Mouse (Mus musculus) intestine, embryonic 14.5 days (tissue): ENCODE measurements around the gene B2m. TPM values are rescaled to one million over a fixed set of nuclear protein-coding genes. Genes with fewer than 3 reads are reported as not detected.

Source experiments
- ATAC-seq: fragments of 200-750 bp; cut with Nextera tagmentation; replicated peaks from 2 replicates; pipeline ENCODE4 v1.8.0; 2017; ENCODE audit warnings: low read depth, moderate number of reproducible peaks, moderate TSS enrichment, moderate library complexity; ENCODE audit not compliant: low FRiP score, low TSS enrichment
- DNase-seq: peaks from one replicate; pipeline ENCODE4 v3.0.0-alpha.2; 2018; ENCODE audit warnings: low spot score
- H3K27ac ChIP-seq: fragments of 300-500 bp; sonication (generic); 2 replicates; pipeline ENCODE4 v1.5.1; 2014; ENCODE audit warnings: low read depth, mild to moderate bottlenecking, control low read depth
- H3K27me3 ChIP-seq: fragments of 300-500 bp; sonication (generic); replicated peaks from 2 replicates; pipeline ENCODE4 v1.6.1; 2014; ENCODE audit warnings: low read length, control low read depth; ENCODE audit not compliant: control insufficient read depth, insufficient read depth
- H3K36me3 ChIP-seq: fragments of 300-500 bp; sonication (generic); 2 replicates; pipeline ENCODE4 v1.6.1; 2014; ENCODE audit warnings: low read length, control low read depth; ENCODE audit not compliant: control insufficient read depth, insufficient read depth
- H3K4me1 ChIP-seq: fragments of 300-500 bp; sonication (generic); replicated peaks from 2 replicates; pipeline ENCODE4 v1.6.1; 2014; ENCODE audit warnings: low read length, control low read depth, mixed read lengths; ENCODE audit not compliant: control insufficient read depth, insufficient read depth
- H3K4me2 ChIP-seq: fragments of 300-500 bp; sonication (generic); 2 replicates; pipeline ENCODE4 v1.6.1; 2014; ENCODE audit warnings: low read length
- H3K4me3 ChIP-seq: fragments of 300-500 bp; sonication (generic); 2 replicates; pipeline ENCODE4 v1.5.1; 2014; ENCODE audit warnings: low read depth, low read length, control low read depth, mixed read lengths
- H3K9ac ChIP-seq: fragments of 300-500 bp; sonication (generic); 2 replicates; pipeline ENCODE4 v1.6.1; 2014; ENCODE audit warnings: mild to moderate bottlenecking, low read length
- H3K9me3 ChIP-seq: fragments of 300-500 bp; sonication (generic); 2 replicates; pipeline ENCODE4 v1.6.1; 2016; ENCODE audit warnings: low read length, control low read depth; ENCODE audit not compliant: control insufficient read depth
- WGBS: fragments of 180-500 bp; shearing (Covaris S2); extraction: QIAGEN DNeasy Blood & Tissue Kit; methylation state at CpG from one replicate; pipeline ENCODE4 v1.1.7; 2014; 5-methylcytosine and 5-hydroxymethylcytosine counted together
- polyA plus RNA-seq: library from polyadenylated mRNA; unstranded; fragments of >200 nt; fragmentation: Nextera tagmentation; extraction: Ambion mirVana; gene quantifications from 2 replicates; pipeline ENCODE4 v1.2.1, GENCODE M21; 2014

Gene B2m
- polyA plus RNA-seq, 1 experiment from 2014 or later: 332 TPM

DNA sequence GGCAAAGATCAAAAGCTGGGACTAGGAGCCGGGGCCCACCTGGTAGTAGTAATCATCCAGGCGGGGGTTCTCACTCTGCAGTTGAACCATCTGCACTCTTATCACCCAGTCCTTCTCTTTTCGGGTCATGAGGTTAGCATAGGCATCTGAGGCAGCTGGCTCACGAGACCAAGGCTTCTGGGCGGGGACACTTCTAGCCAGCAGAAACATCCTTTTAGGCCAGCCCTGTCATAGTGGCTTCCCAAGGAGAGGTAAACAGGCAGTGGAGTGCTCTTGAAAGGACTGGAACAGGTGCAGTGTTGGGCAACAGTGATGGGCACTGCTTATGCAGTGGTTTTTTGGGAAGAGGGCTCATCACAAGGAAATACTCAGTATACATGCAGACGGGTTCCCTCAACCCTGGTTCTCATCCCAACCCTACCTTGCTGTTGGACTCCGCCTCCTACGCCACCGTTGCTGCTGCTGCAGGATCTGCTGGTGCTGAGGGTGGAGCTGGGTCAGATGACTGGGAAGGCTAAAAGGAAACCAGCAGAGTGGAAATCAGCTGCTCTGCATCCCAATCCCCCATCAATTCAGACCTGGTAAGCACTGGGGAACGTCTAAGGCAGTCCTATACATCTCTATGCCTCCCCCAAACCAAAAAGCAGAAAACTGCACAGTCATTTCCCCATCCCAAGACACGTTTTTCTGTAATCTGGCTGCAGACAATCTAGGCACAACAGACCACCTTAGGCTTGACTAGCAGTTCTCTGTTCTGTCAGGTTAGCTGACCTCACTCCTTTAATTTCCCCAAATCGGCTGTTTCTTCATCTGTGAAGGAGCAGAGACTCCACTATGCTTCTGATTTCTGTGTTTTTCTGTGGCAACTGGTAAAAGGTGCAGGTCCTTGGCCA, 21.6 kb upstream of the B2m start:
- 49% methylated on average over 12 of the region's 12 CpGs for WGBS
- no peak overlapping the region for H3K9ac ChIP-seq
- ATAC-seq (no peak), DNase-seq (no peak)
- no peaks in the 10 kb centered on the region for H3K36me3 ChIP-seq
- H3K4me2 ChIP-seq: no peak overlapping the region
- H3K4me1 ChIP-seq: peaks cover 7% of the 10 kb centered on the region; the same call in 1 of the 2 replicates
- H3K4me3 ChIP-seq: no peak overlapping the region
- H3K9me3 ChIP-seq: no peaks in the 10 kb centered on the region
- no peaks in the 10 kb centered on the region for H3K27me3 ChIP-seq
- no peak overlapping the region for H3K27ac ChIP-seq

DNA sequence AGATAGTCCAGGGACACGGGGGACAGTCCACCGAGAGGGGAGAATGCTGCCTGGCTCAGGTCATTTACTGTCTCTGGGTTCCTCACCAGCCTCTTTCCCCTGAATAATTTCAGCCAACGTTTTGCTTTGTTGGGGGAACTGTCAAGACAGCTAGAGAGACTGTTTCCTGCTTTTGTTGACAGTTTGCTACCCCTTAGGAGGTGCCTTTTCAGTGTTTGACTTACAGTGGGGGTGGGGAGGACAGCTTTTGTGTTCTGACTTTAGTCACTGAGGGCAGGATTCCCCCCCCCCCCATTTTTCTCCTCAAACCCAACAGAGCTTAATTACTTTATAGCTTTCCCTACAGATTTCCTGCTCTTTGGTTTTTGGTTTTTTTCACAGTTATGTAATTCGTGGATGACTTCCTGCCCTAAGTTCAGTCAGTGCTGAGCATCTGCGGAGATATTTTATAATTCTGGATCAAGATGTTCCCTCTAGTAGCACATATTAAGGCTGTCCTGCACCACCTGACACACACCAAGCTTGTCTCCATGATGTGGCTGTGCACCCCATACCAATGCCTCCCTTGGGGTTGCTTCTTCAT, 20.6 kb upstream of the B2m start:
- DNase-seq (no peak), ATAC-seq (no peak)
- H3K27ac ChIP-seq: no peak overlapping the region
- H3K4me1 ChIP-seq: peaks cover 7% of the 10 kb centered on the region; the same call in 1 of the 2 replicates
- no peak overlapping the region for H3K4me2 ChIP-seq
- 33% methylated on average over 5 of the region's 5 CpGs for WGBS
- H3K4me3 ChIP-seq: no peak overlapping the region
- H3K9ac ChIP-seq: no peak overlapping the region
- no peaks in the 10 kb centered on the region for H3K36me3 ChIP-seq
- H3K9me3 ChIP-seq: no peaks in the 10 kb centered on the region
- no peaks in the 10 kb centered on the region for H3K27me3 ChIP-seq

DNA sequence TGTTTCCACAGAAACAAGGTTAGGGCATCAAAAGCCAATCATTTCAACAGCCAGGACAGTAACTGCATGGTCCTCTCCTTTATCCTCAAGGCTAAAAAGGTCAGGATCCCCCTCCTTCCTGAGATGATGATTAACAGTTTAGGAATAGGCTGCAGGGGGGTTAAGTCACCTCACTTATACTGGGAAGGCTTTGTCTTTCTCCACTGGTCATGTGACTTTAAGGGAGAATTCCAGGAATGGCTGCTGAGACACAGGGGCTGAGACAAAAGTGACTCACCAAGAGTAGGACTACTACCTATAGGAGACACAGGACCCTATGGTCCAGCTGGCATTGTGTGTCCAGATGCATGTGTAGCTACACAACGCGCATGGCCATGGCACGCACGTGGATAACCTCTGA, 19.9 kb upstream of the B2m start:
- Histone ChIP-seq H3K9ac (no peak overlapping the region), H3K4me1 (peaks cover 7% of the 10 kb centered on the region; the same call in 1 of the 2 replicates), H3K4me2 (no peak overlapping the region), H3K4me3 (no peak overlapping the region), H3K36me3 (no peaks in the 10 kb centered on the region), H3K27me3 (no peaks in the 10 kb centered on the region), H3K27ac (no peak overlapping the region), H3K9me3 (no peaks in the 10 kb centered on the region)
- ATAC-seq (no peak), DNase-seq (no peak)
- WGBS: 96% methylated on average over 4 of the region's 4 CpGs

DNA sequence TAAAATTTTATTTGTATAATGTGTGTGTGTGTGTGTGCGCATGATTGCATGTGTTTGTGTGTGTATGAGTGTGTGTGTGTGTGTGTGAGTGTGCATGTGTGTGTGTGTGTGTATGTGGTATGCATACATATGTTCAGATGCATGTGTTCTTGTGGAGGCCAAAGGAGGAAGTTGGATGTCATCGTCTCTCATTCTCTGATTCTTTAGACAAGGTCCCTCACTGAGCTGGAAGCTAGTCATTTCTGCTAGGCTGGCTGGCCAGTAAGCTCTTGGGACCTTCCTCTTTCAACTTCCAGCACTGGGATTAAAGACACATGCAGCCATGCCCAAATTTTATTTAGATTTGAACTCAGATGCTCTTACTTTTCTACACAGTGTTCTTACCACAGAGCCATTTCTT, 15.4 kb upstream of the B2m start:
- H3K4me2 ChIP-seq: no peak overlapping the region
- H3K4me1 ChIP-seq: peaks cover 1% of the 10 kb centered on the region; the same call in 1 of the 2 replicates
- WGBS: 92% methylated on average over 2 of the region's 2 CpGs
- H3K4me3 ChIP-seq: no peak overlapping the region
- ATAC-seq: no peak
- DNase-seq: no peak
- H3K36me3 ChIP-seq: no peaks in the 10 kb centered on the region
- no peak overlapping the region for H3K9ac ChIP-seq
- no peaks in the 10 kb centered on the region for H3K9me3 ChIP-seq
- no peaks in the 10 kb centered on the region for H3K27me3 ChIP-seq
- no peak overlapping the region for H3K27ac ChIP-seq

DNA sequence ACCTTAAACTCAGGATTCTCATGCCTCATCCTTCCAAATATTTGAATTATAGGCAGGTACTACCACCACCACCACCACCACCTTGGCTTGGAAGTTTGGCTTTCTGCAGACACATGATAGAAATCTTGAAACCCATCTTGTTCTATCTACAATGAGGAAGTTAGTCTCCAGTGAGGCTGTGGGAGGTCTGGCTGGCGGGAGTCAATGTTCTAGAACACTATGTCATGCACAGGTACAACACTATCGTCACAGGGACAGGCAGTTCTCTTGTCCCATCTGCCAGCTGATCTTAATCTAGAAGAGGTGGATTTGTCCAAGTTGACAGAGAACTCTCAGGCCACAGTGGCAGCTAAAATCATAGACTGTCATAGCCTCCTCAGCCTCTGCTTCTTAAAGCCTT, 14.9 kb upstream of the B2m start:
- Histone ChIP-seq H3K27me3 (no peaks in the 10 kb centered on the region), H3K4me2 (no peak overlapping the region), H3K4me3 (no peak overlapping the region), H3K9me3 (no peaks in the 10 kb centered on the region), H3K27ac (no peak overlapping the region), H3K36me3 (no peaks in the 10 kb centered on the region), H3K9ac (no peak overlapping the region), H3K4me1 (no peaks in the 10 kb centered on the region)
- DNase-seq: no peak
- ATAC-seq: no peak
- WGBS: 77% methylated on average over 2 of the region's 2 CpGs

DNA sequence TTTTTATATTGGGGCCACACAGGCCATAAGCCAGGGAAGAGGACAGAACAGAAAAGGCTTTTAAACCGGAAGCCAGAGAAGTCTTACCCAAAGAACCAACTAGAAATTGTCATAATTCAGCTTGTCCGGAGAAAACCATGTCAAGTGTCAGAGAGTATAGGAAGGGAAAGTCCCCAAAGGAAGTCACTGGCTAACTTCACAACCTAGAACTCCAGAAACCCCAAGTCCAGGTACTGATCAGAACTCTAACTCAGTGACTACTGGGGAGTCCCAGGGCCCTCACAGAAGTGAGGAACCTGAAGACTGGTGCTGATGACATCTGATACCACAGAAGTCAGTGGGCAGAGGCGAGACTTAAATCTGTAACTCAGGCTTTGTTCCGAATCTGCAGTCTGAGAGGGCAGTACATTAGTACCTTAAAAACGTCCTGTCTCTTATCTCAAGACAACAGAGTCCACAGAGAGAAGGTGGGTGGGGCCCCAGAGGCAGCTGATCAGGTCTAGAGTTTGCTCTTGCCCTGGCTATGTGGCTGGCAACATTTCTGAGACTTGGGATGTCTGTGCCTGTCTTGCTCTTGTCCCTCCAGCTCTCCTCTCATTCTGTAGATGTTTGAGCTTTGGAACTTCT, 9.5 kb upstream of the B2m start:
- DNase-seq: no peak
- Histone ChIP-seq H3K9me3 (no peaks in the 10 kb centered on the region), H3K4me2 (no peak overlapping the region), H3K27ac (no peak overlapping the region), H3K27me3 (no peaks in the 10 kb centered on the region), H3K9ac (no peak overlapping the region), H3K4me1 (no peaks in the 10 kb centered on the region), H3K36me3 (no peaks in the 10 kb centered on the region), H3K4me3 (no peak overlapping the region)
- ATAC-seq: no peak
- WGBS: 56% methylated on average over 5 of the region's 5 CpGs

DNA sequence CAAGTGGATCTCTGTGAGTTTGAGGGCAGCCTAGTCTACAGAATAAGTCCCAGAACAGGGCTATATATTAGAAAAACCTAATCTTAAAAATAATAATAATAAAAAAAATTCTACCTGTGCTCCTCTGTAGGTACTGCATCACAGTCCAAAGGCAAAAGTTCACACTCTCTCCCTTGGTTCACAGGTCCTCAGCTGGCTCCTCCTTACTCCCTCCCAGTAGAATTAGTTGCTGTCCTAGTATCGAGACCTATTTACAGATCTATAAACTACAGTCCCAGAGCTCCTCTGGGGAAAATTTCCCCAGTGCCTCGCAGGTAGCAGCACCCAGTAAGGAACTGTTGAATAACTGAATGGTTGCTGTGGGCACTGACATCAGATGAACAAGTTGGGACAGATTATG, 6.7 kb upstream of the B2m start:
- DNase-seq (no peak), ATAC-seq (no peak)
- WGBS: 84% methylated on average over 2 of the region's 2 CpGs
- Histone ChIP-seq H3K9me3 (no peaks in the 10 kb centered on the region), H3K4me3 (no peak overlapping the region), H3K9ac (no peak overlapping the region), H3K36me3 (no peaks in the 10 kb centered on the region), H3K4me1 (no peaks in the 10 kb centered on the region), H3K27me3 (no peaks in the 10 kb centered on the region), H3K4me2 (no peak overlapping the region), H3K27ac (no peak overlapping the region)

DNA sequence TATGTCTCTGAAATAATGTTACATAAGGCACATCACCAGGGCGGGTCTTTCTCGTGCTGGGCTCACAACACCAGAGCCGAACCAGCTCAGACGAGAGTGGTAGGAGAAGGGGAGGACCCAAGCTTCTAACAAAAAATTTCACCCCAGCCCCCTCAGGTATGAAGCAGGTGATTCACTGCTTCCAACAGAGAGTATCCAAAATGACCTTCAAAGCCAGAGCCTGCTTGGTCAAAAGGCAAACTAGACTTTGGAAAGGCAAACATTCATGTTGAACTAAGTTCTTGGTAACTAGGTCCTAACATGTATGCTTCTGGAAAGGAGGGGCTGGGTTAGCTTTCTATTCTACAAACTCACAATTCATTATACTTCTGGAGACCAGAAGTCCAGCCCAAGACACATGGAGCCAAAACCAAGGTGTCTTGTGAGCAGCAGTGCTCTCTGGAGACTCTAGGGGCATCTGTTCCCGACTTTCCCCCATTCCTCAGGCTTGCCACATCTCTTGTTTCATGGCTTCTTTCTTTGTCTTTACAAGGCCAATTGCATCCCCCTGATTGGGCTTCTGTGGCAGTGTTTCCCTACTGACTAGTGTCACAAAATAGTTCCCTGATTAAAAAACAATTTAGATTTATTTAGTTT, 6.0 kb upstream of the B2m start:
- DNase-seq (no peak), ATAC-seq (no peak)
- H3K36me3 ChIP-seq: no peaks in the 10 kb centered on the region
- H3K4me3 ChIP-seq: no peak overlapping the region
- H3K9ac ChIP-seq: no peak overlapping the region
- no peak overlapping the region for H3K4me2 ChIP-seq
- H3K9me3 ChIP-seq: no peaks in the 10 kb centered on the region
- no peaks in the 10 kb centered on the region for H3K27me3 ChIP-seq
- H3K27ac ChIP-seq: no peak overlapping the region
- H3K4me1 ChIP-seq: no peaks in the 10 kb centered on the region
- 78% methylated on average over 5 of the region's 5 CpGs for whole genome bisulfite sequencing
